ENCODE assay signal across 18 mouse cellular contexts in genomic region chr6:96541600-96541999, GRCm38 (mm10).
A peak's percentile ranks its signal among the peaks of the same experiment; 100 is the strongest.
DNase-seq lines count a peak whose midpoint lies in the region; ATAC-seq and TF ChIP-seq lines count a peak whose summit lies in the region.
"Had no signal": no experiment of that assay in that cellular context is flagged by ENCODE, and none has a peak within 500 bp of the region (broad histone marks: within the 10 kb centered on the region; RNA-seq: fewer than 3 reads in every experiment).

No protein-coding gene starts in this region.

- DNase-seq in frontal cortex, adult 2 months (ENCODE audit: extremely low spot score in 1 of 2, low spot score in 1 of 2), result peak; percentile 23 to 42
- no peak for DNase-seq in frontal cortex, postnatal 25 days (ENCODE audit: low spot score in 2 of 2)
- DNase-seq in limb, embryonic 14.5 days (ENCODE audit: low spot score), result peak; percentile 31
- DNase-seq in limb, embryonic 10.5 days (ENCODE audit: low spot score), result no peak
- peak; percentile 39 for DNase-seq in brain, adult 2 months (ENCODE audit: low read depth, low spot score)
- DNase-seq in left cerebral cortex, postnatal 36 days (ENCODE audit: low spot score in 2 of 2), result peak; percentile 8 to 22
- no peak for DNase-seq in ovary, postnatal 36 days (ENCODE audit: low spot score)
- no peak for DNase-seq in lung, adult 18-20 months
- DNase-seq: adrenal gland, postnatal 10 days; cerebellum, adult 11-12 months; cerebellum, adult 9-10 months; cerebellum, postnatal 25 days; gastrocnemius, postnatal 14 days had no signal

- no peaks in the 10 kb centered on the region for H3K9me3 ChIP-seq in limb, embryonic 14.5 days (ENCODE audit: control insufficient read depth, low read length)
- H3K9me3 ChIP-seq in limb, embryonic 10.5 days (replicated peaks), result no peaks in the 10 kb centered on the region
- H3K9me3 ChIP-seq: embryonic facial prominence, embryonic 12.5 days; forebrain, embryonic 15.5 days; heart, embryonic 12.5 days; hindbrain, embryonic 10.5 days had no signal

- H3K4me1 ChIP-seq in limb, embryonic 14.5 days (ENCODE audit: control insufficient read depth, insufficient read depth, low read length), result no peaks in the 10 kb centered on the region; the same call in 1 of the 2 replicates
- H3K4me1 ChIP-seq in limb, embryonic 10.5 days, result peaks cover 18% of the 10 kb centered on the region
- H3K4me1 ChIP-seq: embryonic facial prominence, embryonic 12.5 days; heart, embryonic 12.5 days had no signal

- no peak for ATAC-seq in limb, embryonic 14.5 days (ENCODE audit: low FRiP score, low read depth)
- ATAC-seq: forebrain, embryonic 15.5 days had no signal

- H3K27me3 ChIP-seq in limb, embryonic 14.5 days (ENCODE audit: control insufficient read depth, insufficient read depth, low read length), result no peaks in the 10 kb centered on the region
- no peaks in the 10 kb centered on the region for H3K27me3 ChIP-seq in limb, embryonic 10.5 days (ENCODE audit: low read depth, poor library complexity, severe bottlenecking)
- H3K27me3 ChIP-seq: embryonic facial prominence, embryonic 12.5 days; forebrain, embryonic 15.5 days; heart, embryonic 12.5 days had no signal

- no peak overlapping the region for H3K4me3 ChIP-seq in limb, embryonic 14.5 days (replicated peaks; ENCODE audit: low read length)
- H3K4me3 ChIP-seq in limb, embryonic 10.5 days, result no peak overlapping the region
- H3K4me3 ChIP-seq: embryonic facial prominence, embryonic 12.5 days; forebrain, embryonic 15.5 days; heart, embryonic 12.5 days; hindbrain, embryonic 10.5 days had no signal

- WGBS in limb, embryonic 14.5 days, result 68% methylated on average over 2 of the region's 2 CpGs
- 88% methylated on average over 2 of the region's 2 CpGs for WGBS in limb, embryonic 10.5 days

- H3K27ac ChIP-seq in limb, embryonic 14.5 days (replicated peaks; ENCODE audit: low read depth, low read length), result no peak overlapping the region
- no peak overlapping the region for H3K27ac ChIP-seq in limb, embryonic 10.5 days
- H3K27ac ChIP-seq: embryonic facial prominence, embryonic 12.5 days; forebrain, embryonic 15.5 days; hindbrain, embryonic 10.5 days; hindbrain, embryonic 14.5 days had no signal

- intact Hi-C loops in left cerebral cortex, postnatal 36 days (cut with DNase I), result no loop called here

- TF ChIP-seq POLR2A in limb, embryonic 14.5 days (IDR thresholded peaks at IDR 0.05; ENCODE audit: borderline replicate concordance, extremely low read depth, insufficient read depth, insufficient read length), result no peak

- H3K9ac ChIP-seq in limb, embryonic 14.5 days (ENCODE audit: low read depth, low read length, severe bottlenecking), result no peak overlapping the region
- H3K9ac ChIP-seq: embryonic facial prominence, embryonic 12.5 days; forebrain, embryonic 15.5 days; heart, embryonic 12.5 days; hindbrain, embryonic 14.5 days had no signal

- H3K4me2 ChIP-seq in limb, embryonic 14.5 days (replicated peaks; ENCODE audit: low read depth, low read length, severe bottlenecking), result no peak overlapping the region
- H3K4me2 ChIP-seq: embryonic facial prominence, embryonic 12.5 days; forebrain, embryonic 15.5 days; heart, embryonic 12.5 days; hindbrain, embryonic 14.5 days had no signal

- H3K36me3 ChIP-seq in limb, embryonic 14.5 days (ENCODE audit: control insufficient read depth, insufficient read depth, low read length), result no peaks in the 10 kb centered on the region
- H3K36me3 ChIP-seq in limb, embryonic 10.5 days, result no peaks in the 10 kb centered on the region
- H3K36me3 ChIP-seq: embryonic facial prominence, embryonic 12.5 days; forebrain, embryonic 15.5 days; heart, embryonic 12.5 days; hindbrain, embryonic 10.5 days had no signal

Comparison
In these comparisons a context has a peak if more than half of its experiments do, and no peak if none do; other contexts are left out.
1. DNase-seq: peak in frontal cortex, adult 2 months (2 of 2), limb, embryonic 14.5 days (single experiment), brain, adult 2 months (single experiment) and left cerebral cortex, postnatal 36 days (2 of 2); none in frontal cortex, postnatal 25 days (0 of 2), limb, embryonic 10.5 days (single experiment), ovary, postnatal 36 days (single experiment) and lung, adult 18-20 months (0 of 2).